Mouse (Mus musculus): ENCODE results near the gene Csn2. TPM values are rescaled to one million over a fixed set of nuclear protein-coding genes. Genes with fewer than 3 reads are reported as not detected.

The Csn2 gene
- polyA plus RNA-seq (2016; fragmentation: Nextera tagmentation; extraction: Ambion mirVana): not detected in 2 replicates

DNA sequence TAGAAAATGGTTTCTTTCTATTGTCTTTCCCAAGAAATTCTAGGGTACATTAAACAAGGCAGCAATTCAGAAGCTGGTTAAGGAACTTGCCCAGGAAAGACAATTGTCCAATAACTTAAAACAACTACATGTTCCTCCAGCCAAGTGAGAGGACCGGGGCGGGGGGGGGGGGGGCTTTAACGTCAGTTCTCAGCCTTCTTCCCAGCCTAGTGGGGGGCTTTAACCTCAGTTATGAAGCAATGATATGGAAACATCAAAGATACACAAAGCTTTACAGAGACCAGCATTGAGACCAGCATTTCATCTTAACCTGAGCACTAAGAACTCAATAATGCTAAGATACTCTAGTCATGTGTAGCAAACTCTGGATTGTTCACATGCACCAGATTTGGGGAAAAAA lies at the start of gene Csn2:
Csn2 (minus strand) TSS at position 101 of the 400 bp plus-strand sequence.
- Histone ChIP-seq H3K9me3 (no peaks in the 10 kb centered on the region), H3K27me3 (ENCODE audit: insufficient read depth, poor library complexity, severe bottlenecking) (no peaks in the 10 kb centered on the region), H3K4me1 (no peaks in the 10 kb centered on the region), H3K27ac (no peak within 1 kb of the TSS), H3K36me3 (no peaks in the 10 kb centered on the region), H3K4me3 (no peak within 1 kb of the TSS)
- WGBS: 65% methylated on average over 3 of the region's 3 CpGs
- DNase-seq (ENCODE audit: low spot score): no peak

DNA sequence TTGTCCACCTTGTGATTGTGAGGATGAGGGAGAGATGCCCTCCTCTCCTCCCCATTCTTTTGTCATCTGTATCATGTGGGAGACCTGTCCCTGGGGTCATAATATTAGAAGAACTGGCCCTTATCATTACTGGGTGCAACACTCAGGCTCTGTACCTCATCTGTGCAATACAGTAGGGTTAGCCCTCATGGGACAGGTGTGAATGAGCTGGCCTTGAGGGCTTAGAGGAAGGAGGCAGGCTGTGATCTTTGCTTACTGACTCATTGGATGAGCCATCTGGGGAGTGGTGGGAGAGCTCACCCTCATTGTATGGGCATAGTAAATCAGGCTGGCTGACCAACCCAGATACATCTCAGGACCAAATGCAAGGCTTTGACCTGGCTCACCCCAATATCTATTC lies 35.4 kb upstream of the Csn2 start:
- no peaks in the 10 kb centered on the region for H3K4me1 ChIP-seq
- no peaks in the 10 kb centered on the region for H3K27me3 ChIP-seq (ENCODE audit: insufficient read depth, poor library complexity, severe bottlenecking)
- H3K36me3 ChIP-seq: no peaks in the 10 kb centered on the region
- no peak overlapping the region for H3K4me3 ChIP-seq
- H3K9me3 ChIP-seq: no peaks in the 10 kb centered on the region
- no peak overlapping the region for H3K27ac ChIP-seq
- no peak for DNase-seq (ENCODE audit: low spot score)

DNA sequence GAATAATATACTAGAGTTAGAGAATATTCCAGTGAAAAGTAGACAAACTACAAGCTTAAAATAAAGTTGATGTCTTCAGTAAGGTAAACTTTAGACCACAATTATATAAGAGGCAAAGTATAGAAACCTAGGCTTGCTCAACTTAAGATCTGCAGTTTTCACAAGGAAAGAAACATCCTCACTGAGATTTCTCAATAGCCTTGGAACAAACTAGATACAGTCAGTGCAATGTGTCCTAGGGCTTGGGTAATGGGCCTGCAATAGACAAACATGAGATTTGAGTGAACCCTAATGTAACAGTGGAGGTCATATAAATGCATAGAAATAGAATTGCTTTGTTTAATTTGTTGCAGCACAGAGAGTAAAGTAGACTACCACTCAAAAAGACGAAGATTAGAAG lies 6.5 kb upstream of the Csn2 start:
- Histone ChIP-seq H3K36me3 (no peaks in the 10 kb centered on the region), H3K9me3 (no peaks in the 10 kb centered on the region), H3K4me3 (no peak overlapping the region), H3K27me3 (ENCODE audit: insufficient read depth, poor library complexity, severe bottlenecking) (no peaks in the 10 kb centered on the region), H3K27ac (no peak overlapping the region), H3K4me1 (no peaks in the 10 kb centered on the region)
- DNase-seq (ENCODE audit: low spot score): no peak
- 75% methylated on average over 1 of the region's 1 CpGs for WGBS

DNA sequence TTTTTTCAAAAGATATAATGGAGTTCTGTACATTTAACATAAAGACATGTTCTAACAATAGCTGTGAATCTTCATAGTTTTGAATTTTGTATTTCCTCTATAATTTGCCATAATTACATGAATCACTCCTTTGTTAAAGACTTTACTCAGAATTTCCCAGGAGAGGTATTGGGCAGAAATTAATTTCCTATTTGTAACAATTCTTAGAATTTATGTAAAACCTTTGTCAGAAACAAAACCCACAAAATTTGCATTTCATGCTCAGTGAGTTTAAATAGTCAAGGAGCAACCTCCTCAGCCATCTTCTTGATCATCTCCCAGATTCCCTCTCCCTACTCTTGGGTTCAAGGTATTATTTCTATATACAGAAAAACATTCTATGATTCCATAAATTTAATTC lies 33.5 kb downstream of the Csn2 start, which contains the start of gene Csn1s1:
Csn1s1 (plus strand) TSS at position 301 of the 400 bp plus-strand sequence.
- Histone ChIP-seq H3K4me1 (no peaks in the 10 kb centered on the region), H3K4me3 (no peak within 1 kb of the TSS), H3K27me3 (ENCODE audit: insufficient read depth, poor library complexity, severe bottlenecking) (no peaks in the 10 kb centered on the region), H3K9me3 (no peaks in the 10 kb centered on the region), H3K27ac (no peak within 1 kb of the TSS), H3K36me3 (no peaks in the 10 kb centered on the region)
- DNase-seq (ENCODE audit: low spot score): no peak

DNA sequence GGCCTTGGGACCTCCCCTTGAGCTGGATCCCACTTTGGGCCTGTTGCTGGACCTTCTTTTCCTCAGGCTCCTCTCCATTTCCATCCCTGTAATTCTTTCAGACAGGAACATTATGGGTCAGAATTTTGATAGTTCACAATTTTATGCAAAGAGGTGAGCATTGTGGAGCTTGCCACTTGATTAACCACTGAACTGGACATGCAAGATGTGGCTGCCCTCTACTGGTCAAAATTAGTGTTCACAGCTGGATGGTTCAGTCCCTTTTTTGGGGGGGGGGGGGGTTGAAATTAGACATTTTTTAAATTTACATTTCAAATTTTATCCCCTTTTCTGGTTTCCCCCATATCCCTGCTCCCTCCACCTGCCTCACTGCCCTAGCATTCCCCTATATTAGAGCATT lies 56.6 kb downstream of the Csn2 start:
- no peak for DNase-seq (ENCODE audit: low spot score)
- Histone ChIP-seq H3K4me1 (no peaks in the 10 kb centered on the region), H3K9me3 (no peaks in the 10 kb centered on the region), H3K27me3 (ENCODE audit: insufficient read depth, poor library complexity, severe bottlenecking) (no peaks in the 10 kb centered on the region), H3K36me3 (no peaks in the 10 kb centered on the region), H3K4me3 (no peak overlapping the region), H3K27ac (no peak overlapping the region)

Other genes with a start within 250 kb of the Csn2 start
- gene Ugt2a2, start 217.4 kb downstream of the Csn2 start, polyA plus RNA-seq (2016; fragmentation: Nextera tagmentation; extraction: Ambion mirVana): not detected in 2 replicates
- gene Gm43638, start 212.8 kb downstream of the Csn2 start, polyA plus RNA-seq (2016; fragmentation: Nextera tagmentation; extraction: Ambion mirVana): not detected in 2 replicates
- not detected in 2 replicates for gene Ugt2a1, start 208.8 kb downstream of the Csn2 start, polyA plus RNA-seq (2016; fragmentation: Nextera tagmentation; extraction: Ambion mirVana)
- gene Sult1b1, start 161.4 kb downstream of the Csn2 start, polyA plus RNA-seq (2016; fragmentation: Nextera tagmentation; extraction: Ambion mirVana): 0.18 TPM in 1 of 2 replicates, not detected in the other
- not detected in 2 replicates for gene Sult1d1, start 130.6 kb downstream of the Csn2 start, polyA plus RNA-seq (2016; fragmentation: Nextera tagmentation; extraction: Ambion mirVana)
- 0.15 TPM in 1 of 2 replicates, not detected in the other for gene Sult1e1, start 108.0 kb downstream of the Csn2 start, polyA plus RNA-seq (2016; fragmentation: Nextera tagmentation; extraction: Ambion mirVana)
- gene Csn1s1, start 33.4 kb downstream of the Csn2 start, polyA plus RNA-seq (2016; fragmentation: Nextera tagmentation; extraction: Ambion mirVana): not detected in 2 replicates
- not detected in 2 replicates for gene Csn1s2a, start 74.9 kb upstream of the Csn2 start, polyA plus RNA-seq (2016; fragmentation: Nextera tagmentation; extraction: Ambion mirVana)
- gene Csn1s2b, start 108.5 kb upstream of the Csn2 start, polyA plus RNA-seq (2016; fragmentation: Nextera tagmentation; extraction: Ambion mirVana): not detected in 2 replicates
- not detected in 2 replicates for gene Prr27, start 126.1 kb upstream of the Csn2 start, polyA plus RNA-seq (2016; fragmentation: Nextera tagmentation; extraction: Ambion mirVana)
- gene Odam, start 185.4 kb upstream of the Csn2 start, polyA plus RNA-seq (2016; fragmentation: Nextera tagmentation; extraction: Ambion mirVana): not detected in 2 replicates
- 0.20 and 0.26 TPM in 2 replicates for gene Csn3, start 225.9 kb upstream of the Csn2 start, polyA plus RNA-seq (2016; fragmentation: Nextera tagmentation; extraction: Ambion mirVana)

All from heart, embryonic 10.5 days (tissue).